Mouse (Mus musculus) G1E (cell line): ENCODE data around the gene Fxyd1. TPM values are rescaled to one million over a fixed set of nuclear protein-coding genes. Genes with fewer than 3 reads are reported as not detected.

Experiments used
- ATAC-seq: 2 replicates; pipeline ENCODE4 v1.8.0; 2016; ENCODE audit warnings: mild to moderate bottlenecking; ENCODE audit not compliant: insufficient number of reproducible peaks, poor library complexity, low FRiP score, severe bottlenecking; ENCODE audit errors: extremely low read depth
- DNase-seq: peaks from one replicate; pipeline ENCODE4 v3.0.0; 2012; ENCODE audit warnings: low spot score
- H3K27me3 ChIP-seq: 2 replicates; pipeline ENCODE4 v1.6.1; 2012; ENCODE audit warnings: mild to moderate bottlenecking, low read length, inconsistent platforms; ENCODE audit not compliant: insufficient read depth
- H3K36me3 ChIP-seq: replicated peaks from 2 replicates; pipeline ENCODE3; 2012; ENCODE audit warnings: mild to moderate bottlenecking, inconsistent platforms
- H3K4me1 ChIP-seq: 2 replicates; pipeline ENCODE4 v1.6.1; 2012; ENCODE audit warnings: low read depth, low read length, inconsistent platforms, mixed read lengths; ENCODE audit not compliant: insufficient read depth
- H3K4me3 ChIP-seq: 2 replicates; pipeline ENCODE4 v1.5.1; 2012; ENCODE audit warnings: low read depth, mild to moderate bottlenecking, inconsistent platforms, low read length, moderate library complexity, mixed read lengths
- H3K9me3 ChIP-seq: replicated peaks from 2 replicates; pipeline ENCODE4 v1.6.1; 2012; ENCODE audit warnings: inconsistent platforms
- CTCF ChIP-seq: IDR thresholded peaks from 2 replicates; pipeline ENCODE4 v1.5.1; 2012; ENCODE audit warnings: low read depth, low read length, inconsistent platforms, mixed read lengths
- GATA1 ChIP-seq: IDR thresholded peaks from 2 replicates; pipeline ENCODE4 v1.6.1; 2012; ENCODE audit warnings: borderline replicate concordance, low read length, inconsistent platforms, mixed read lengths
- GATA2 ChIP-seq: IDR thresholded peaks from 2 replicates; pipeline ENCODE4 v1.6.1; 2012; ENCODE audit warnings: low read depth, low read length, inconsistent platforms, borderline replicate concordance
- POLR2AphosphoS5 ChIP-seq: IDR thresholded peaks from 2 replicates; pipeline ENCODE4 v1.6.1; 2012; ENCODE audit warnings: low read depth, low read length, inconsistent platforms; ENCODE audit not compliant: insufficient replicate concordance
- TAL1 ChIP-seq: conservative IDR thresholded peaks from 2 replicates; pipeline ENCODE4 v1.6.1; 2012; ENCODE audit warnings: low read depth, low read length, inconsistent platforms, mixed read lengths
- polyA plus RNA-seq: library from polyadenylated mRNA; stranded (reverse); fragments of >175 nt; gene quantifications from 2 replicates; pipeline ENCODE4 v1.2.3, GENCODE M21; 2012
- total RNA-seq, 2 experiments: library from RNA; stranded (forward) in 1 of 2; stranded (reverse) in 1 of 2; fragments of 200-1000 nt in 1 of 2; fragments of >200 nt in 1 of 2; fragmentation: Nextera tagmentation in 1 of 2; gene quantifications; 2 replicates each; pipeline ENCODE4 v1.2.3; 2014 to 2017

Fxyd1 gene
- total and polyA plus RNA-seq, 3 experiments = not detected

DNA sequence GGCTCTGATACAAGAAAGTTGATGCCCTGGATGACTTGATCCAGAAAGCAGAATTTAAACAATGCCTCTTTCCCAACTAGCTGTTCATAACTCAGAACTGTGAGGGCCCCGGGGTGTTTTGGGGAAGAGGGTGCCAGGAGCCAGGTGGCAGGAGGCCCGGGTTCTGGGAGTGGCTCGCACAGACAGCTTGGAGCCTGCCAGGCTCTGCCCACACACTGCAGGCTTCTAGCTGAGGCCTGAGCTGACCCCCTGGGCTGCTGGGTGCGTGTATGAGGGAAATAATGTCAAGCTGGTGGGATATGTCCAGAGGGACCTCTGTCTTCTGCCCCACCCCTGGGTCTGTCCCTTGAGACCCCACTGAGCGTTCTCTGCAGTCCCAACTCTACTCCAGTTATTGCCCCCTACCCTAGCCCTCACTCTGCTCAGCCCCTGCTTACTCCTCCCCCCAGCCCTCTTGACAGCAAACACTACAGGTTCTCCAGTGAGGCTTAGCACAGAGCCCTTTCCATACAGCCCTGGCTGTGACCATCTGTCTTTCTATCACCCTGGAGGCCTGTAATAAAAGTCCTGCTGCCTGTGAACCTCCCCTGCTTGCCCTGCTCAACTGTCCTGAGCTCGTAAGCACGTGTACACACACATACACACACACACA is 17.2 kb upstream of the Fxyd1 start:
- Histone ChIP-seq H3K4me3 (no peak overlapping the region), H3K36me3 (no peaks in the 10 kb centered on the region), H3K9me3 (peaks cover 21% of the 10 kb centered on the region), H3K4me1 (no peaks in the 10 kb centered on the region), H3K27me3 (no peaks in the 10 kb centered on the region)
- DNase-seq (no peak), ATAC-seq (no peak)
- TF ChIP-seq POLR2AphosphoS5 (no peak), TAL1 (no peak), CTCF (no peak), GATA1 (no peak), GATA2 (no peak)

DNA sequence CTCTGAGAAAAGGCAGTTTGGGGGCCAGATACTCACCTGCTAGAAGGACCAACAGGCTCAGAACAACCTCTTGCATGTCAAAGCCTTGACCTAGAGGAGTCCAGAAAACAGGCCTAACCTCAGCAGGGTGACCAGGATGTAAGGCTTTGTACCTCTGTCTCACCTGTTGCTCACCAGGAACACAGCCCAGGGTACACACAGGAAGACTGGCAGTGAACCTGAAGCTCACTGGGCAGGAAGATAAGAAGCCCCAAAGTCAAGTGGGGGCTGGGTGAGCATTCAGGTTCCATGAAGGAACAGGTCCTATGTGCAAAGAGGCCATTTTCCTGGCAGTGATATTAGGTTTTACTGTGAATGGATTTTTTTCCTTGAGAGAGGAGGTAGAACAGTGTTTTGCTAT is 16.5 kb upstream of the Fxyd1 start:
- no peak for TF ChIP-seq TAL1
- TF ChIP-seq POLR2AphosphoS5 = no peak
- TF ChIP-seq CTCF = no peak
- TF ChIP-seq GATA1 = no peak
- no peak for TF ChIP-seq GATA2
- no peaks in the 10 kb centered on the region for H3K27me3 ChIP-seq
- no peak for ATAC-seq
- no peaks in the 10 kb centered on the region for H3K36me3 ChIP-seq
- no peak overlapping the region for H3K4me3 ChIP-seq
- peaks cover 27% of the 10 kb centered on the region for H3K9me3 ChIP-seq
- H3K4me1 ChIP-seq = no peaks in the 10 kb centered on the region
- DNase-seq = no peak

DNA sequence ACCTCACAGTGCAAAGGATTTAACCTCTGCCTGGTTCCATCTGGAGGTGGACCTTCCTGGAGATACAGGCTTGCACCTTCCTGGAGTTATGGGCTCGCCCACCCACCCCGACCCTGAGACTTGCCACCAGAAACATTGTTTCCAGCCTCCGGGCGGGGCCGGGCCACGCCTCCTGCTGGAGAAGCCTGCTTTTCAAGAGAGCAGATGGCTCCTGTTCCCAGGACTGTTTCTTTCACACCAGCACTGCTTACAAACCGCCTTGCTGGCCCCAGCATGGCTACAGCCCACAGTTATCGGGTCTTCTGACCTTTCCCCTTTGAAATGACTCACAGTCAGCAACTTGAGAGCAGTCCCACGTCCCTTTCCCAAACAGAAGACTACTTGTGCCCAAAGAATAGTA is 15.3 kb upstream of the Fxyd1 start:
- Histone ChIP-seq H3K27me3 (no peaks in the 10 kb centered on the region), H3K36me3 (no peaks in the 10 kb centered on the region), H3K9me3 (peaks cover 34% of the 10 kb centered on the region), H3K4me1 (no peaks in the 10 kb centered on the region), H3K4me3 (no peak overlapping the region)
- ATAC-seq (no peak), DNase-seq (no peak)
- TF ChIP-seq GATA1 (no peak), TAL1 (no peak), CTCF (no peak), POLR2AphosphoS5 (no peak), GATA2 (no peak)

DNA sequence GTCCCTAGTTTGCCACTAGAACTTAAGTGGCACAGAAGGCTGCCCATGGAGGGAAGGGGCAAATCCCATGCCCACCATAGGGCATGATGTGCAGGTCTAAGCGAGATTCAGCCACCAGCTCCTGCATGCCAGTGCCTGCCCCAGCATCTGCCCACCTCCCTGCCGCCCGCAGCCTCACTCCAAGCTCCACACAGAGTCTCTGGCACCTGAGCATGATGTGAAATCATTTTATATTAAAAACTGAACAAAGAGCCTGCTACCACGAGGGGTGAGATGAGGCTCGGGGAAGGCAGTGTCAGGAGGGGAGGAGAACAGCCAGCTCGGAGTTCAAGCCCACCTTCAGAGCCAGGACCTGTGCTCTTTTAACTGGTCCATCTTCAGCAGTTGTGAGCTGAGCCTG is 13.3 kb upstream of the Fxyd1 start:
- H3K27me3 ChIP-seq = no peaks in the 10 kb centered on the region
- DNase-seq (no peak), ATAC-seq (no peak)
- TF ChIP-seq POLR2AphosphoS5 = no peak
- no peak for TF ChIP-seq TAL1
- no peak for TF ChIP-seq GATA1
- no peak for TF ChIP-seq CTCF
- TF ChIP-seq GATA2 = no peak
- H3K4me3 ChIP-seq = no peak overlapping the region
- no peaks in the 10 kb centered on the region for H3K36me3 ChIP-seq
- H3K4me1 ChIP-seq = no peaks in the 10 kb centered on the region
- peaks cover 34% of the 10 kb centered on the region for H3K9me3 ChIP-seq

DNA sequence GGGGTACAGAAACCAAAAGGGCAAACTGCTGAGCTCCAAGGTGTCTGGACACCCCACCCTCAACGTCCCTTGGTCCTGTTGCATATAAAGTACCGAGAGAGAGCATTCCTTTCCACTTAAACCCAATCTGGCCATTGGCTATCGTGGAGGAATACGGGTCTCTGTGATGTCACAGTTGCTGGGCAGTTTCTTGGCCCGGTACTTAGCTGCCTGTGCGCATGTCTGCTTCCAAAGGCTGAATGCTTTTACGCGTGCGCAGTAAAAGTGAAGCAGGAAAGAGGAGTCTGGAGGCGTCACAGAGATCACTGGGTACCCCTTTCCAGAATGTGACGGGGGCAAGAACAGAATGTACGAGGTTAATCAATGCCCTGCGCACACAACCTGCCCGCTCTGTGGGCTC is 12.5 kb upstream of the Fxyd1 start:
- H3K4me3 ChIP-seq = no peak overlapping the region
- no peak for TF ChIP-seq CTCF
- no peak for TF ChIP-seq POLR2AphosphoS5
- TF ChIP-seq GATA2 = no peak
- no peak for TF ChIP-seq TAL1
- no peak for TF ChIP-seq GATA1
- H3K4me1 ChIP-seq = no peaks in the 10 kb centered on the region
- no peak for DNase-seq
- no peak for ATAC-seq
- no peaks in the 10 kb centered on the region for H3K27me3 ChIP-seq
- H3K36me3 ChIP-seq = no peaks in the 10 kb centered on the region
- H3K9me3 ChIP-seq = peaks cover 34% of the 10 kb centered on the region

DNA sequence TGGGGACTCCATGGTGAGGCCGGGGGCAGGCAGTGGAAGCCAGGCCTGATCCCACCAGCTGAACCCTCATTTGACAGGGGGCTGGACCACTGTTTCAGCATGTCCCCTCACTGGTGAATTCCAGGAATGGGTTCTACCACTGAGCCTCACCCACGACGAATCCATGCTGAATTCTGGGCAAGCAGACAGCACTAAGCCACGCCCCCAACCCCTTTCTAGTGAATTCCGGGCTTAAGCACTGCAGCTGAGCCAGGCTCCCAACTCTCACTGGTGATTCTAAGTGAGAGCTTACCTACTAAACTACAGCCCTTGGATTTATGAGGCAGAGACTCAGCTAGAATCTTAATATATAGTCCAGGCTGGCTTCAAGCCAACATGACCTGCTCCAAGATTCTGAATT is 10.8 kb upstream of the Fxyd1 start:
- no peak overlapping the region; the same call in 1 of the 2 replicates for H3K4me3 ChIP-seq
- no peak for DNase-seq
- TF ChIP-seq TAL1 = no peak
- TF ChIP-seq GATA1 = no peak
- TF ChIP-seq CTCF = no peak
- no peak for TF ChIP-seq GATA2
- no peaks in the 10 kb centered on the region for H3K27me3 ChIP-seq
- H3K36me3 ChIP-seq = no peaks in the 10 kb centered on the region
- no peaks in the 10 kb centered on the region for H3K4me1 ChIP-seq
- no peak for ATAC-seq
- peaks cover 37% of the 10 kb centered on the region for H3K9me3 ChIP-seq
